Mouse (Mus musculus): ENCODE data around the gene Tsx. TPM values are rescaled to one million over a fixed set of nuclear protein-coding genes. Genes with fewer than 3 reads are reported as not detected.

The Tsx gene
- total and polyA plus RNA-seq, 3 experiments = not detected

GRCm38 (mm10) chrX:103468998-103469397, 54.7 kb downstream of the Tsx start:
- H3K4me1 ChIP-seq (ENCODE audit: control insufficient read depth in 1 of 2, insufficient read depth in 2 of 2) = no peaks in the 10 kb centered on the region
- no peak for DNase-seq (ENCODE audit: extremely low read depth)
- dilution Hi-C loops (cut with MboI; ENCODE audit: extremely low pct_ligation_motif_present, extremely low pct_unique_long_range_greater_than_20kb, low sequenced_read_pairs) = no loop called here
- no peak overlapping the region for H3K9ac ChIP-seq (ENCODE audit: insufficient read depth, low read depth)
- peak; percentile 6 for TF ChIP-seq RAD21 (IDR thresholded peaks at IDR 0.05; ENCODE audit: low read depth, low read length)
- no peak for TF ChIP-seq ZMIZ1 (IDR thresholded peaks at IDR 0.05; ENCODE audit: low read depth, low read length)
- TF ChIP-seq CTCF (conservative IDR thresholded peaks at IDR 0.05 in 1 of 2, IDR thresholded peaks at IDR 0.05 in 1 of 2; ENCODE audit: low read depth in 2 of 2, low read length in 2 of 2) = peak in 1 of 2 experiments; percentile 71; a peak in 2 of 4 replicates
- TF ChIP-seq SIN3A (IDR thresholded peaks at IDR 0.05; ENCODE audit: low read length) = no peak
- no peaks in the 10 kb centered on the region for H3K36me3 ChIP-seq (replicated peaks in 1 of 2; ENCODE audit: control insufficient read depth in 1 of 2, insufficient read depth in 1 of 2, low read length in 1 of 2)
- no peak overlapping the region for H3K4me3 ChIP-seq (replicated peaks in 1 of 3; ENCODE audit: low read depth in 2 of 3, low read length in 2 of 3, poor library complexity in 1 of 3)
- no peak overlapping the region for H3K4me2 ChIP-seq (ENCODE audit: insufficient read depth, low read depth, poor library complexity, severe bottlenecking)
- no peaks in the 10 kb centered on the region for H3K27me3 ChIP-seq (replicated peaks)
- no peaks in the 10 kb centered on the region for H3K9me3 ChIP-seq (replicated peaks; ENCODE audit: low read length)
- in situ Hi-C loops (cut with MboI; ENCODE audit: low pct_ligation_motif_present, low pct_unique_long_range_greater_than_20kb, low sequenced_read_pairs) = no loop called here
- H3K79me2 ChIP-seq (replicated peaks; ENCODE audit: control insufficient read depth, extremely low read depth, insufficient read depth, poor library complexity, severe bottlenecking) = no peaks in the 10 kb centered on the region
- no peak overlapping the region for H3K27ac ChIP-seq (ENCODE audit: insufficient read depth, low read depth)

GRCm38 (mm10) chrX:103472346-103472745, 58.1 kb downstream of the Tsx start:
- Histone ChIP-seq H3K27ac (ENCODE audit: insufficient read depth, low read depth) (no peak overlapping the region), H3K4me3 (replicated peaks in 1 of 3; ENCODE audit: low read depth in 2 of 3, low read length in 2 of 3, poor library complexity in 1 of 3) (no peak overlapping the region), H3K27me3 (replicated peaks) (no peaks in the 10 kb centered on the region), H3K9ac (ENCODE audit: insufficient read depth, low read depth) (no peak overlapping the region), H3K4me1 (ENCODE audit: control insufficient read depth in 1 of 2, insufficient read depth in 2 of 2) (no peaks in the 10 kb centered on the region), H3K36me3 (replicated peaks in 1 of 2; ENCODE audit: control insufficient read depth in 1 of 2, insufficient read depth in 1 of 2, low read length in 1 of 2) (no peaks in the 10 kb centered on the region), H3K79me2 (replicated peaks; ENCODE audit: control insufficient read depth, extremely low read depth, insufficient read depth, poor library complexity, severe bottlenecking) (no peaks in the 10 kb centered on the region), H3K4me2 (ENCODE audit: insufficient read depth, low read depth, poor library complexity, severe bottlenecking) (no peak overlapping the region), H3K9me3 (replicated peaks; ENCODE audit: low read length) (no peaks in the 10 kb centered on the region)
- no peak for DNase-seq (ENCODE audit: extremely low read depth)
- in situ Hi-C loops (cut with MboI; ENCODE audit: low pct_ligation_motif_present, low pct_unique_long_range_greater_than_20kb, low sequenced_read_pairs) = loop anchor here (10.0 kb wide), 1 partner anchor 202 kb away; no protein-coding TSS in a partner anchor
- TF ChIP-seq MAFK (IDR thresholded peaks at IDR 0.05; ENCODE audit: insufficient replicate concordance, low read length) (no peak), ELF1 (IDR thresholded peaks at IDR 0.05; ENCODE audit: low read depth, low read length) (no peak), USF2 (conservative IDR thresholded peaks at IDR 0.05; ENCODE audit: low read depth, low read length) (no peak), EP300 (IDR thresholded peaks at IDR 0.05; ENCODE audit: low read length) (no peak), IRF4 (IDR thresholded peaks at IDR 0.05; ENCODE audit: low read depth, low read length) (no peak), JUND (conservative IDR thresholded peaks at IDR 0.05; ENCODE audit: low read depth, low read length) (no peak), ETS1 (conservative IDR thresholded peaks at IDR 0.05; ENCODE audit: low read depth, low read length) (no peak), JUN (IDR thresholded peaks at IDR 0.05; ENCODE audit: insufficient read depth, low read depth, low read length) (no peak), CHD1 (IDR thresholded peaks at IDR 0.05; ENCODE audit: low read depth, low read length) (no peak), BHLHE40 (IDR thresholded peaks at IDR 0.05; ENCODE audit: low read depth, low read length) (no peak), MXI1 (IDR thresholded peaks at IDR 0.05; ENCODE audit: low read depth, low read length) (no peak), UBTF (IDR thresholded peaks at IDR 0.05; ENCODE audit: low read depth, low read length) (no peak), NELFE (IDR thresholded peaks at IDR 0.05; ENCODE audit: low read depth, low read length) (no peak), ZMIZ1 (IDR thresholded peaks at IDR 0.05; ENCODE audit: low read depth, low read length) (no peak), SMC3 (IDR thresholded peaks at IDR 0.05; ENCODE audit: low read depth, low read length) (no peak), KAT2A (IDR thresholded peaks at IDR 0.05; ENCODE audit: insufficient replicate concordance, low read length) (no peak), TBP (conservative IDR thresholded peaks at IDR 0.05; ENCODE audit: low read depth, low read length) (no peak), E2F4 (IDR thresholded peaks at IDR 0.05; ENCODE audit: insufficient replicate concordance, low read depth, low read length) (no peak), PAX5 (IDR thresholded peaks at IDR 0.05; ENCODE audit: low read length) (no peak)
- dilution Hi-C loops (cut with MboI; ENCODE audit: extremely low pct_ligation_motif_present, extremely low pct_unique_long_range_greater_than_20kb, low sequenced_read_pairs) = no loop called here

Other genes with a start within 250 kb of the Tsx start
- 1.2 and 1.3 TPM in 2 replicates for gene Nap1l2, start 227.8 kb upstream of the Tsx start, total RNA-seq (2012; rRNA removed)
- gene Nap1l2, start 227.8 kb upstream of the Tsx start, total RNA-seq (2014; rRNA removed) = 3.9 and 5.6 TPM in 2 replicates
- 3.9 and 4.3 TPM in 2 replicates for gene Nap1l2, start 227.8 kb upstream of the Tsx start, polyA plus RNA-seq (2012; ENCODE audit: insufficient read length, low read depth)
- gene Cdx4, start 93.1 kb upstream of the Tsx start, total RNA-seq (2012; rRNA removed) = not detected in 2 replicates
- not detected in 2 replicates for gene Cdx4, start 93.1 kb upstream of the Tsx start, total RNA-seq (2014; rRNA removed)
- not detected in 2 replicates for gene Cdx4, start 93.1 kb upstream of the Tsx start, polyA plus RNA-seq (2012; ENCODE audit: insufficient read length, low read depth)
- not detected in 2 replicates for gene Chic1, start 58.0 kb upstream of the Tsx start, total RNA-seq (2012; rRNA removed)
- not detected in 2 replicates for gene Chic1, start 58.0 kb upstream of the Tsx start, total RNA-seq (2014; rRNA removed)
- not detected in 2 replicates for gene Chic1, start 58.0 kb upstream of the Tsx start, polyA plus RNA-seq (2012; ENCODE audit: insufficient read length, low read depth)
- not detected in 2 replicates for gene Gm26992, start 7.5 kb downstream of the Tsx start, total RNA-seq (2012; rRNA removed)
- gene Gm26992, start 7.5 kb downstream of the Tsx start, total RNA-seq (2014; rRNA removed) = not detected in 2 replicates
- gene Gm26992, start 7.5 kb downstream of the Tsx start, polyA plus RNA-seq (2012; ENCODE audit: insufficient read length, low read depth) = not detected in 2 replicates
- gene Zcchc13, start 216.1 kb downstream of the Tsx start, total RNA-seq (2012; rRNA removed) = 0.71 and 1.7 TPM in 2 replicates
- gene Zcchc13, start 216.1 kb downstream of the Tsx start, total RNA-seq (2014; rRNA removed) = not detected in 2 replicates
- not detected in 2 replicates for gene Zcchc13, start 216.1 kb downstream of the Tsx start, polyA plus RNA-seq (2012; ENCODE audit: insufficient read length, low read depth)